Mouse (Mus musculus) liver, adult 2 months (tissue): ENCODE results near the gene Prrc2a. TPM values are rescaled to one million over a fixed set of nuclear protein-coding genes. Genes with fewer than 3 reads are reported as not detected.

Experiments used
- DNase-seq: peaks from one replicate; pipeline ENCODE4 v3.0.0-alpha.2; 2011; ENCODE audit warnings: low read depth, low spot score; ENCODE audit errors: extremely low read depth
- H3K27ac ChIP-seq: fragments of 200-500 bp; replicated peaks from 2 replicates; pipeline ENCODE4 v1.5.1; 2012; ENCODE audit warnings: low read depth, mild to moderate bottlenecking, control low read depth, inconsistent platforms, low read length; ENCODE audit not compliant: insufficient read depth
- H3K27me3 ChIP-seq: fragments of 200-500 bp; 2 replicates; pipeline ENCODE4 v1.6.1; 2012; ENCODE audit warnings: mild to moderate bottlenecking, moderate library complexity, low read length, inconsistent platforms; ENCODE audit not compliant: control insufficient read depth, insufficient read depth
- H3K36me3 ChIP-seq: fragments of 200-500 bp; 2 replicates; pipeline ENCODE4 v1.6.1; 2012; ENCODE audit warnings: low read length, inconsistent platforms; ENCODE audit not compliant: control insufficient read depth, insufficient read depth
- H3K4me1 ChIP-seq: fragments of 200-500 bp; 2 replicates; pipeline ENCODE4 v1.6.1; 2011; ENCODE audit warnings: low read length; ENCODE audit not compliant: control insufficient read depth, insufficient read depth
- H3K4me3 ChIP-seq: fragments of 200-500 bp; 2 replicates; pipeline ENCODE4 v1.5.1; 2011; ENCODE audit warnings: low read depth, mild to moderate bottlenecking, control low read depth, low read length, moderate library complexity; ENCODE audit not compliant: insufficient read depth
- H3K79me2 ChIP-seq: fragments of 200-500 bp; 2 replicates; pipeline ENCODE4 v1.6.1; 2012; ENCODE audit warnings: inconsistent platforms, mild to moderate bottlenecking, low read length, moderate library complexity; ENCODE audit not compliant: control insufficient read depth, insufficient read depth
- H3K9ac ChIP-seq: fragments of 200-500 bp; 2 replicates; pipeline ENCODE4 v1.6.1; 2012; ENCODE audit warnings: low read depth, mild to moderate bottlenecking, control low read depth, inconsistent platforms, low read length
- CTCF ChIP-seq: fragments of 200-500 bp; IDR thresholded peaks from 2 replicates; pipeline ENCODE4 v1.5.1; 2011; ENCODE audit warnings: low read depth, low read length, control low read depth
- POLR2A ChIP-seq: fragments of 200-500 bp; IDR thresholded peaks from 2 replicates; pipeline ENCODE4 v1.6.1; 2011; ENCODE audit warnings: low read length, control low read depth; ENCODE audit not compliant: insufficient read depth; ENCODE audit errors: extremely low read depth
- WGBS: fragments of 180-500 bp; shearing (Covaris S2); methylation state at CpG from one replicate; pipeline ENCODE4 v1.1.7; 2018; 5-methylcytosine and 5-hydroxymethylcytosine counted together
- polyA plus RNA-seq: library from polyadenylated mRNA; depleted of rRNA; stranded (reverse); fragments of >200 nt; gene quantifications from 2 replicates; pipeline ENCODE4 v1.2.3, GENCODE M21; 2012
- total RNA-seq: library from RNA; depleted of rRNA; stranded (reverse); fragments of >200 nt; gene quantifications from 2 replicates; pipeline ENCODE4 v1.2.3, GENCODE M21; 2014

Prrc2a gene
- total and polyA plus RNA-seq, 2 experiments, result 12.4 to 144 TPM

DNA sequence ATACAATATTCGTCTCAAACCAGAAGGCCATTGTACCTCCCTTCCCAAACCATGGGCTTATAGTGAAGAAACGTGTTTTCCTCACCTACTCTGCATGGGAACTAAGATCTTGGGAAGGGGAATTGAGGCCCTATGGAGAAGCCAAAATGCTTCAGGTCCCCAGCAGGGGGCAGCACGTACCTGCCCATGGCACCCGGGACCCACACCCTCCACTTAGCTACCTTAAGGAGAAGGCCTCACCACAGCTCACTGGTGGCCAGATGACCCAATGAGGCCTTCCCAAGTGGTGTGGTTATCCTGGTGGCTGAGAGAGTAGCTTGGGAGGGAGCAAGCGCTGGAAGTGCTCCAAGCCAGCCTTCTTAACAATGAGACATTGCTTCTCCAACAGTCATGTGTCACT is 13.8 kb upstream of the Prrc2a start:
- Histone ChIP-seq H3K9ac (no peak overlapping the region), H3K36me3 (no peaks in the 10 kb centered on the region), H3K27me3 (no peaks in the 10 kb centered on the region), H3K79me2 (no peaks in the 10 kb centered on the region), H3K4me1 (no peaks in the 10 kb centered on the region), H3K4me3 (no peak overlapping the region), H3K27ac (no peak overlapping the region)
- 26% methylated on average over 5 of the region's 5 CpGs for WGBS
- TF ChIP-seq POLR2A (no peak), CTCF (peak; percentile 98)
- peak; percentile 49 for DNase-seq

DNA sequence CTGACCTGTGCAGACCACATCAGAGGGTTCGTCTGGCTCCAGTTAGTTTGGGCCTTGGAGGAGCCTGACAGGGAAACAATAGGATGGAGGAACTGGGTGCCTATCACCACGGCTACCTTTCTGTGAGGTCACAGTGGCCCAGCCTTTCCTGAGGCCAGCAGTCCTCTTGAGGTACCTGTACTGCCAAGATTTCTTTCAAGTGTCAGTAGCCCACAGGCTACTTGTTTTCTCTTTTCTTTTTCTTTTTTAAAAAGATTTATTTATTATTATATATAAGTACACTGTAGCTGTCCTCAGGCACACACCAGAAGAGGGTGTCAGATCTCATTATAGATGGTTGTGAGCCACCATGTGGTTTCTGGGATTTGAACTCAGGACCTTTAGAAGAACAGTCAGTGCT is 11.3 kb upstream of the Prrc2a start, which contains the start of gene Aif1:
Gene Aif1, minus strand, starts transcription at position 101 of the 400 bp plus-strand sequence.
- H3K27me3 ChIP-seq, result no peaks in the 10 kb centered on the region
- no peak within 1 kb of the TSS for H3K27ac ChIP-seq
- H3K36me3 ChIP-seq, result no peaks in the 10 kb centered on the region
- no peak within 1 kb of the TSS for H3K4me3 ChIP-seq
- H3K79me2 ChIP-seq, result no peaks in the 10 kb centered on the region
- no peak within 1 kb of the TSS for H3K9ac ChIP-seq
- WGBS, result 63% methylated on average over 2 of the region's 2 CpGs
- H3K4me1 ChIP-seq, result no peaks in the 10 kb centered on the region
- TF ChIP-seq CTCF, result no peak
- no peak for TF ChIP-seq POLR2A
- DNase-seq, result no peak

DNA sequence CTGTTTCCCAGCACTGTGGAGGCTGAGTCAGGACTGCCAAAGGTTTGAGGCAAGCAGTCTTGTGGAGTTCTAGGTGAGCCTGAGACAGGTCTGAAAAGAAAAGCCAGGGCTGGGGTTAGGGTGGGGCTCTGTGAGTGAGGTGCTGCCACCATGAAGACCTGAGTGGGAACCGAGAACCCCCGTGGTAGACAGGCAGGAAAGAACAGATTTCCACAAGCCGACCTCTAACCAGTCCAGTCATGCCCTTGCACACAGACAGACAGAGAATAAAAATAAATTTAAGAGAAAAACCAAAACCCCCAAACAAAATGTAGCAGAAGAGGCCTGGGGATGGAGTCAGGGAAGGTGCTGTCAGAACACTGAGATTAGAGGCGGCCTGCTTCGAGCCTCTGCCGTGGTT is 10.7 kb upstream of the Prrc2a start:
- Histone ChIP-seq H3K36me3 (no peaks in the 10 kb centered on the region), H3K27me3 (no peaks in the 10 kb centered on the region), H3K9ac (no peak overlapping the region), H3K79me2 (no peaks in the 10 kb centered on the region), H3K4me1 (no peaks in the 10 kb centered on the region), H3K27ac (no peak overlapping the region), H3K4me3 (no peak overlapping the region)
- WGBS, result 82% methylated on average over 6 of the region's 6 CpGs
- no peak for DNase-seq
- TF ChIP-seq POLR2A (no peak), CTCF (no peak)

DNA sequence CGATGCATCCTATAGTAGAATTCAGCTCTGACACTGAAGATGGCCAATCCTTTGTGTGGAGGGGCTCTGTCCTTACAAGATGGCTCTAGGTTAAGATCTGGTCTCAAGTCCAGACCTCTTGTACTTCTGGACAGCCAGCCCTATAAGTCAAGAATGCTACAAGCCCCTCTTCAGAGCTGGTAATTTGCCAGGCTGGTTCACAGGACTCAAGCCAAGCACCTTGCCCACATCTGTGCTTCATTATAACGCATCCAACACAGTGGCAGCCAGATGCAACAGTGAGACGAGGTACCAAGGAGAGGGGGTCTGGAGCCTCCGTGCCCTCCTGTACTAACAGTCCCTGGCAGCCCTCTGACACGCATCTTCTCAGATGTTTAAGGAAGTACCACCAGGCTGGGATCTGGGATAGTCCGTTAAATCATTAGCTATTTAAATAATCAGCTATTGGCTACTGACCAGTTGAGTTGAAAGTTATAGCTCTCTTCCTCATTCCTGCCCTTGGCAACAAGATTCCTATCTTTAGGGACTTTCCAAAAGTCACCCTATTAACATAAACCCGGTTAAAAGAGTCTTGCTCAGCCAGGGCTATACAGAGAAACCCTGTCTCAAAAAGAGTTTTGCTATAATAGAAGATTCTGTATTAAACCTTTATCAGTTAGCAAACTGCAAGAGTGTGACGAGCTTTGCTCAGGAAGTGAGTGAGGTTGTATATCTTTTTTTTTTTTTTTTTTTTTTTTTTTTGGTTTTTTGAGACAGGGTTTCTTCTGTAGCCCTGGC is 9.7 kb upstream of the Prrc2a start:
- H3K27me3 ChIP-seq, result no peaks in the 10 kb centered on the region
- no peaks in the 10 kb centered on the region for H3K4me1 ChIP-seq
- TF ChIP-seq POLR2A, result no peak
- TF ChIP-seq CTCF, result no peak
- 67% methylated on average over 8 of the region's 8 CpGs for WGBS
- no peaks in the 10 kb centered on the region for H3K36me3 ChIP-seq
- peak overlapping the region; percentile 31; the same call in 1 of the 2 replicates for H3K27ac ChIP-seq
- H3K9ac ChIP-seq, result no peak overlapping the region
- H3K4me3 ChIP-seq, result no peak overlapping the region
- DNase-seq, result no peak
- H3K79me2 ChIP-seq, result no peaks in the 10 kb centered on the region

DNA sequence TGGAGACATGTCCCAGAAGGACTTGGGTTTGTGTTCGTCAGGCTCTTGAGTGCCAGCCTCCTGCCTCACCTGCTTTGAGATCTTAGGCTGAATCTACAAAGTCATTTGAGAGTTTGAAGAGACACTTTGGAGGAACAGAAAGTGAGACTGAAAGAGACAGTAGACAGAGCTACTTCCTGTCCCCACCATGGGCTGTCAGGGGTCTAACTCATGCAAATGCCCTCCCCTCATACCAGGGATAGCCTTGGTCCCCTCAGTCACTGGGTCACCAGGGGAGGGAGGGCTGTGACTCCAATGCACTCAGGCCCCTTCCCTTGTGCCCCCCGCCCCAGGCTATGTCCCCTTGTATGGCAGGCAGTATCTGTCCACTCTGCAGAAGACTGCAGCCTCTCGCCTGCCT is 8.6 kb upstream of the Prrc2a start:
- Histone ChIP-seq H3K4me1 (no peaks in the 10 kb centered on the region), H3K36me3 (no peaks in the 10 kb centered on the region), H3K27me3 (no peaks in the 10 kb centered on the region), H3K27ac (peak overlapping the region; percentile 55), H3K4me3 (no peak overlapping the region), H3K9ac (no peak overlapping the region), H3K79me2 (no peaks in the 10 kb centered on the region)
- no peak for DNase-seq
- WGBS, result 82% methylated on average over 3 of the region's 3 CpGs
- no peak for TF ChIP-seq POLR2A
- no peak for TF ChIP-seq CTCF

DNA sequence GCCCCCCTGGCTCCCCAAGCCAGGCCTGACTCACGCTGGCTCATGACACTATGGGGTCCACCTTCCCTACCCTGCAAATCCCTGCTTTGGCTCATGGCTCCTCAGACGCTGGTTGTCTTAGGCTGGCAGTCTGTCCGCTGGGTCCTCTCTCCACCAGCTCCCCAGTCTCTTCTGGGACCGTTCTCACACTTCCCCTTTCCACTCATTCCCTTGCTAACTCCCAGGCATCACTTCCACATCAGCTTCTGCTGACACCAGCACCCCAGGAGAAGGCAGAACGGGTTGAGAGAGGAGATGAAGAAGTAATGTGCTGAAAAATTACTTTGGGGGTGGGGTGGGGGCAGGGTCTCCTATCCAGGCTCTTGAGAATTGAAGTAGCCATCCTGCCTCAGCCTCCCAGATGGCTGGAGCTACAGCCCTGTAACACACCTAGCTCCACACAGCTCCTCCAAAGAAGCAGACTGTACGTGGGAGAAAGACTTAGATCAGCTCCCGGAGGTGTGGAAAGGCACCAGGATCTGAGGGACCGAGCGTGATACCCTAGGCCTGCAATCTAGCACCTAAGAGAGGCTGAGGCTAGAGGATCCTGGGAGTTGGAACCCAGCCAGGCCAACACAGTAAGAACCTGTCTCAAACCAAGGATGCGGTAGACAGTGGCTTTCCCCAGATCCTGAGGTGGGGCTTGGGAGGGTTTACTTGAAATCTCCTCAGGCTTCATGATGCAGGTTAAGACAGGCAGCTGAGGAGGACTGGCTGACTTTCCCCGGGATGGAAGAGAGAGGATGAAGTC is 7.9 kb upstream of the Prrc2a start:
- Histone ChIP-seq H3K9ac (peak overlapping the region; percentile 70), H3K79me2 (no peaks in the 10 kb centered on the region), H3K27me3 (no peaks in the 10 kb centered on the region), H3K36me3 (no peaks in the 10 kb centered on the region), H3K4me1 (no peaks in the 10 kb centered on the region), H3K27ac (peak overlapping the region; percentile 64), H3K4me3 (peak overlapping the region; percentile 61)
- TF ChIP-seq POLR2A (no peak), CTCF (no peak)
- 78% methylated on average over 11 of the region's 11 CpGs for WGBS
- DNase-seq, result no peak
